Mouse (Mus musculus) heart, embryonic 10.5 days (tissue): ENCODE data around the gene Eea1. TPM values are rescaled to one million over a fixed set of nuclear protein-coding genes. Genes with fewer than 3 reads are reported as not detected.

ENCODE experiments used
- DNase-seq: peaks from one replicate; pipeline ENCODE4 v3.0.0-alpha.2; 2017; ENCODE audit warnings: low spot score
- H3K27ac ChIP-seq: fragments of 300-500 bp; sonication (generic); 2 replicates; pipeline ENCODE4 v1.5.1; 2016; ENCODE audit warnings: mild to moderate bottlenecking
- H3K27me3 ChIP-seq: fragments of 300-500 bp; sonication (generic); 2 replicates; pipeline ENCODE4 v1.6.1; 2016; ENCODE audit warnings: mild to moderate bottlenecking; ENCODE audit not compliant: poor library complexity, insufficient read depth, severe bottlenecking
- H3K36me3 ChIP-seq: fragments of 300-500 bp; sonication (generic); 2 replicates; pipeline ENCODE4 v1.6.1; 2016; ENCODE audit warnings: mild to moderate bottlenecking, moderate library complexity
- H3K4me1 ChIP-seq: fragments of 300-500 bp; sonication (generic); 2 replicates; pipeline ENCODE4 v1.6.1; 2016; ENCODE audit warnings: mild to moderate bottlenecking
- H3K4me3 ChIP-seq: fragments of 300-500 bp; sonication (generic); 2 replicates; pipeline ENCODE4 v1.5.1; 2016; ENCODE audit warnings: mild to moderate bottlenecking, moderate library complexity
- H3K9me3 ChIP-seq: fragments of 300-500 bp; sonication (generic); 2 replicates; pipeline ENCODE4 v1.6.1; 2016; ENCODE audit warnings: mild to moderate bottlenecking, moderate library complexity
- WGBS: fragments of 180-500 bp; shearing (Covaris S2); methylation state at CpG from one replicate; pipeline ENCODE4 v1.1.7; 2016; 5-methylcytosine and 5-hydroxymethylcytosine counted together
- polyA plus RNA-seq: library from polyadenylated mRNA; unstranded; fragments of >200 nt; fragmentation: Nextera tagmentation; extraction: Ambion mirVana; gene quantifications from 2 replicates; pipeline ENCODE4 v1.2.1, GENCODE M21; 2016

The Eea1 gene
- polyA plus RNA-seq, 1 experiment from 2014 or later: 13.2 TPM

DNA sequence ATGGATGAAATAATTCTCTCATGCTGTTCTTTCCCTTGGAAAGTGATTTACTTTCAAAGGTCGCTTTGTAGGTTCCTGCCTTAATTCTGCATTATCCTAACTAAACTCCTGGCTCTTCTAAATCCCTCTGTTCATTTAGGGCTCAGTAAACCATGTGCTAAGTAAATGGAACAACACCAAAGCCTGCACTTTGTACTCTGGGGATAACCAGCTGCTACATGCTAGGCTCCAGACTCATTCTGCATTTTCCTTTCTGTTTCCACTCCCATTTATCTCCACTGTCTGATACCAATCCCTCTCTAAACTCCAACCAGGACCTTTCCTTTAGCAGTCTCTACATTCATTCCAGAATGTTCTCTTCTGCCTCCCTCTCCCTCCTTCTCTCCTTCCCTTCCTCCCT, 149.3 kb downstream of the Eea1 start:
- no peaks in the 10 kb centered on the region for H3K36me3 ChIP-seq
- 68% methylated on average over 1 of the region's 1 CpGs for WGBS
- DNase-seq: no peak
- no peaks in the 10 kb centered on the region for H3K27me3 ChIP-seq
- H3K4me3 ChIP-seq: no peak overlapping the region
- H3K27ac ChIP-seq: no peak overlapping the region
- H3K9me3 ChIP-seq: no peaks in the 10 kb centered on the region
- H3K4me1 ChIP-seq: no peaks in the 10 kb centered on the region

GRCm38 (mm10) chr10:96090388-96090787, 149.9 kb downstream of the Eea1 start:
- no peak for DNase-seq
- WGBS: 76% methylated on average over 3 of the region's 3 CpGs

GRCm38 (mm10) chr10:96093890-96094531, 153.6 kb downstream of the Eea1 start:
- no peak overlapping the region for H3K4me3 ChIP-seq
- H3K36me3 ChIP-seq: no peaks in the 10 kb centered on the region
- no peaks in the 10 kb centered on the region for H3K27me3 ChIP-seq
- 17% methylated on average over 2 of the region's 2 CpGs for WGBS
- no peak for DNase-seq
- H3K27ac ChIP-seq: no peak overlapping the region
- H3K9me3 ChIP-seq: no peaks in the 10 kb centered on the region
- H3K4me1 ChIP-seq: no peaks in the 10 kb centered on the region

More at GRCm38 (mm10) chr10:96090388-96090787, 149.9 kb downstream of the Eea1 start:
- no peak overlapping the region for H3K4me3 ChIP-seq
- no peaks in the 10 kb centered on the region for H3K27me3 ChIP-seq
- H3K27ac ChIP-seq: no peak overlapping the region
- H3K9me3 ChIP-seq: no peaks in the 10 kb centered on the region
- no peaks in the 10 kb centered on the region for H3K36me3 ChIP-seq
- no peaks in the 10 kb centered on the region for H3K4me1 ChIP-seq

DNA sequence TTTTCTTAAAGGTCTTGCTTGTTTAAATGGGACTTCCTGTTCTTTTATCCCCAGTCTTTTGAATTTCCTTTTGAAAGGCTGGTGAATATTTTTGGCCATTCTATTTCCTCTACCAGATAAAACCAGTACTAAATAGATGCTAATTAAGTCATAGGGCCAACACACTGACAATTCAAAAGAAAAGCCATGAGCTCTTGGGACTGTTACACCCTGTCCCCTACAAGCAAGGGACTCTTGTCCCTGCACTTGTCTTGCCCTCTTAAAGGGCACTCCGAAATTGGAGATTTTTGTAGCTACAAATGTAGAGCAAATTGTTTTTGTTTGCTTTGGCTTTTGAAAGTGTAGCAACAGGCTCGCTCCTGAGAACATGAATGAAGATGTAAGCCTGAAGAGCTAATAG, 154.1 kb downstream of the Eea1 start:
- Histone ChIP-seq H3K4me3 (no peak overlapping the region), H3K27ac (no peak overlapping the region), H3K4me1 (no peaks in the 10 kb centered on the region), H3K9me3 (no peaks in the 10 kb centered on the region), H3K27me3 (no peaks in the 10 kb centered on the region), H3K36me3 (no peaks in the 10 kb centered on the region)
- no peak for DNase-seq
- 74% methylated on average over 2 of the region's 2 CpGs for WGBS

Other genes with a start within 250 kb of the Eea1 start
- not detected in 2 replicates for gene Gm33543, start 97.7 kb upstream of the Eea1 start, polyA plus RNA-seq
- gene Gm5426, start 196.0 kb downstream of the Eea1 start, polyA plus RNA-seq: not detected in 2 replicates